Mouse (Mus musculus): ENCODE measurements at regions not wholly inside any gene's neighbourhood (a gene's known extent, or its start where the extent isn't known, plus 50 kb on each side); places are given as distances from the start of the nearest gene placed in this dataset.

DNA sequence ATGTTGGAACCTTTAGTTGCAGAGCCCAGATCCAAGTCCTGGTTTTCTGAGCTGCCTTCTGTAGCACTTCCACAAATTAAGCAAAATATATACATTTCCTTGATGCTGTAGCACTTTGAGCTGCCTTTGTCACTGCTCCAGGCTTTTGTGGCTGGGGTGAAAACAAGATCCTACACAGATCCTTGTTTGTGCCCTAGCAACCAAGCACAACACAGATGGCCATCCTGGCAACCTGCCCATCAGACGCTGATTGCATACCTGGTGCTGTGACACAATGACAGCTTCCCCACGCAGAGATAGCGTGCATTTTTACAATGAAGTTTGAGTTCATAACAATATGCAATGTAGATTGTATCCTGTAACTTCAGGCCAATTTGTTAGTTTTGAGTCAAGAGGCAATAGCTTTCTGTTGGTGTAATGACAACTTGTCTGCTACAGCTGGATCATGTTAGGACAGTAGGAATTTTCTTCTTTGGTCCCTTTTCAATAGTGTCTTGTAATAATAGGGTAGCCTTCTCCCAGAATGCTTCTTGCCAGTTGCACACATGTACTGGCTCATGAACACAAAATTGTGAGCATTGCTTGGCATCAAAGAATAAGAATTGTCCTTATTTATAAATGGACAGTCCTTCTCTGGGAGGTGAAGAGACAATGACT lies 153.5 kb upstream of the Tnc start:
- Histone ChIP-seq H3K4me1 (peaks cover 11% of the 10 kb centered on the region), H3K4me2 (replicated peaks) (no peak overlapping the region), H3K27me3 (no peaks in the 10 kb centered on the region), H3K4me3 (no peak overlapping the region), H3K27ac (replicated peaks) (no peak overlapping the region; the same call in 1 of the 2 replicates), H3K36me3 (no peaks in the 10 kb centered on the region), H3K9me3 (no peaks in the 10 kb centered on the region), H3K9ac (replicated peaks) (no peak overlapping the region)
- 16% methylated on average over 3 of the region's 3 CpGs for WGBS
- peak; percentile 91 for ATAC-seq (replicated peaks)

DNA sequence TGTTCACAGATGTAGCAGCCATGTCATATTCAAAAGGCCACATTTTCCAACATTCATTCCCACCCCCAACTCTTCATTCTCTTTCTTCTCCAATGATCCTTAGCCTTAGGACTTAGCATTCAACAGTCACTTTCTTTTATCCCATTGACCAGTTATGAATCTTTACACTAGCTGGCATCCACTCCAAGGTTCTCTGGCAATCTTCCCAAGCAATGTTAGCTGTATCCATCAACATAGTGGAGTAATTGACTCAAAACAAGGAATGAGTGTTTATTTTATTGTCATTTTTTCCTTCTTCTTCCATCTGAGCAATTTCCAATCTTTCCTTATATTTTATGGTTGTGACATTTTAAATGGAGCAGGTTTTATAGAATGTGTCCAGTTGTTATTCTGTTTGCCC lies 138.2 kb upstream of the Tnc start:
- Histone ChIP-seq H3K27me3 (no peaks in the 10 kb centered on the region), H3K9ac (replicated peaks) (no peak overlapping the region), H3K27ac (replicated peaks) (no peak overlapping the region), H3K4me2 (replicated peaks) (no peak overlapping the region), H3K4me3 (no peak overlapping the region), H3K9me3 (no peaks in the 10 kb centered on the region), H3K36me3 (no peaks in the 10 kb centered on the region), H3K4me1 (no peaks in the 10 kb centered on the region)
- no peak for ATAC-seq (replicated peaks)

DNA sequence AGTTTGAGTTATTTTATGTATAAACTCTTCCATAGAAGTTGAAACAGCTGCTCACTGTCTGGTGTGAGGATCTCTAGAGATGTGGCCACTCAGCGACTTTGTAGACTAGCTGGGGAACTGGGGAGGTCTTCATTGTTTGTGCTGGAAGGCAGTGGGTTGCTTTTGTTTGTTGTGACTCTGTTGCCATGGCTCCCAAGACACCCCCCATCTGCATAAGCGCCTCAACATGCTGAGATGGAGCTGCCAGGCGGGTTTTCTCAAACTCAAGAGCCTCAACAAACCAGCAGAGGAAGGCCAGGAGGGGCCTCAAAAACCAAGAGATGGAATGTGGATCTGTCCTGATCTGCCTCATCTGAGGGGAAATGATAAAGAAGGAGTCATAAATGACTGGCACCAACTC lies 129.1 kb upstream of the Tnc start:
- Histone ChIP-seq H3K4me1 (no peaks in the 10 kb centered on the region), H3K4me3 (no peak overlapping the region), H3K27ac (replicated peaks) (no peak overlapping the region), H3K4me2 (replicated peaks) (no peak overlapping the region), H3K9me3 (no peaks in the 10 kb centered on the region), H3K9ac (replicated peaks) (no peak overlapping the region), H3K36me3 (no peaks in the 10 kb centered on the region), H3K27me3 (no peaks in the 10 kb centered on the region)
- 12% methylated on average over 3 of the region's 3 CpGs for WGBS
- no peak for ATAC-seq (replicated peaks)

DNA sequence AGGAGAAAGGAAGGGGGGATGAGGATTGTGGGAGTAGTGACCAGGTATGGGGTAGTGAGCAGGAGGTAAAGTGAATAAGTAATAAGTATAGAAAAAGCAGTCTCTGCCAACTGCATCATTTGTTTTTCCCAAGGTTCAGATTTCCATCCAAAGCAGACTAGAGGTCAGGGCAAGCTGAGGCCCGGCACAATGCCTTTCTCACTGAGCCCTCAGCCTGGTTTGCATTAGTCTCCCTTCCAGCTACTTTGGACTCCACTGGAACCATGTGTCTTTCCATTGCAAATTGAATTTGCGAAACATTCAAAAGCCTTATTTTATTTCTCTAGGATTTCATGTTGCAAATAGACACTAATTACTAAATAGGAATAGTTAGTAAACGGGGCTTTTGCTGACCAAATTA lies 124.7 kb upstream of the Tnc start:
- WGBS, result 83% methylated on average over 3 of the region's 3 CpGs
- no peak overlapping the region for H3K4me2 ChIP-seq (replicated peaks)

DNA sequence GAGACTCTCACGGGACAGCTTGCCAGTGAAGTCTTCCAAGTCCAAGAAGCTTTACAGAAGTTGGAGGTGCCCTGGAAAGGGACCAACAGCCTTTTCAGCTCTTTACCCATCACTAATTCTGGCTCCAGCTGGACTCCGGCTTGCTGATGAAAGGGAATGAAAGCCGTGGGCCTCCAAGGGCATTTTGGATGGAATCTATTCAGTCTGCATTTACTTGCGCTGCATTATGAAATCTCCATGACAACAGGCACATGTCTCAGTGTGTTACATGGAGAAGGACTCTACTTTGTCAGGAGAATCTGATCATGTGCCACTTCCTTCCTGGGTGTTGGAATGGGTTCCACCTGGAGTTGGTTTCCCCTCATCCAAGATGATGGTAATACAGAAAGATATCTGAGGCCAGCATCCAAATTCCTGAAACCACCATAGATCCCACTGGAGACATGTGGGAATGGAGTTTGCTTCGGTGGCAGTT lies 102.2 kb upstream of the Tnc start:
- no peaks in the 10 kb centered on the region for H3K27me3 ChIP-seq
- H3K36me3 ChIP-seq, result no peaks in the 10 kb centered on the region
- H3K4me1 ChIP-seq, result peaks cover 19% of the 10 kb centered on the region
- peak; percentile 91 for ATAC-seq (replicated peaks)
- H3K9me3 ChIP-seq, result no peaks in the 10 kb centered on the region
- H3K4me2 ChIP-seq (replicated peaks), result no peak overlapping the region
- peak overlapping the region; percentile 63 for H3K27ac ChIP-seq (replicated peaks)
- no peak overlapping the region for H3K4me3 ChIP-seq
- no peak overlapping the region for H3K9ac ChIP-seq (replicated peaks)
- WGBS, result 23% methylated on average over 5 of the region's 5 CpGs

More for the DNA sequence above, 124.7 kb upstream of the Tnc start:
- no peaks in the 10 kb centered on the region for H3K4me1 ChIP-seq
- ATAC-seq (replicated peaks), result no peak
- H3K36me3 ChIP-seq, result no peaks in the 10 kb centered on the region
- H3K27me3 ChIP-seq, result no peaks in the 10 kb centered on the region
- H3K4me3 ChIP-seq, result no peak overlapping the region
- no peak overlapping the region for H3K9ac ChIP-seq (replicated peaks)
- no peak overlapping the region for H3K27ac ChIP-seq (replicated peaks)
- H3K9me3 ChIP-seq, result no peaks in the 10 kb centered on the region

DNA sequence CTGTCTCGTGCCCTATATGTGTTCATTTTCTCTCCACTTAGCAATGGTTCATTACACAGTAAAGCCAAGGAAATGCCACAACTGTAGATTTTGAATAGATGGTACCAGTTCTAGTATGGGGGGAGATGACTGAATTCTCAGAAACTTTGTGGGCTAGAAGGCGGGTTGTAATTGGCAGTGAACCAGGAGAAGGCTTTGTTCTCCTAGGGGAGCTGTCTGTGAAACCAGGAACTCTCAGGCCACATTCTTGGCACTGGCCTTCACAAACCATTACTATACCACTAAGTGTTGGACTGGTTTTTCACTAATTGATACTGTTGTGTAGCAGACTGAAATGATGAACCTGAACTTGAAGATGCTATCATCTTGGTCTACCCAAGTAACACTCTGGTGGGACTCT lies 99.1 kb upstream of the Tnc start:
- Histone ChIP-seq H3K4me1 (peaks cover 44% of the 10 kb centered on the region), H3K27me3 (no peaks in the 10 kb centered on the region), H3K4me2 (replicated peaks) (no peak overlapping the region), H3K27ac (replicated peaks) (no peak overlapping the region), H3K36me3 (no peaks in the 10 kb centered on the region), H3K9ac (replicated peaks) (no peak overlapping the region), H3K4me3 (no peak overlapping the region), H3K9me3 (no peaks in the 10 kb centered on the region)
- 33% methylated on average over 2 of the region's 2 CpGs for WGBS
- no peak for ATAC-seq (replicated peaks)

DNA sequence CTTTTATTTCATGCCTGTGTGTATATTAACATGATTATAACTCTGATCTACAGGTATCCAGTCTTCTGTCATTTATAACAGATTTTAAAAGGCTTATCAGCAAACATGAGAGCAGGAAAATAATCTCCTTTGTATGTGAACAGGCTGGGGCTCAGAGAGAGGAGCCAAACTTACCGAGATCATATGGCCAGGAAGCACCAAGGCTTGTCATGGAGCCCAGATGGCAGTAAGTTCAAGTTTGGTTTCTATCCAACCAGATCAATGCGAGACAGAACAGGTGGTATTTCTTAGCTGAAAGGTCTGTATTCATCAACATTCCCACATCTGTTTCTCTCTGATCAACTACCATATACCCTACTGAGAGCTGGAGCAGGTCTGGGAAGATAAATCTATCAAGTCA lies 96.1 kb upstream of the Tnc start:
- Histone ChIP-seq H3K27ac (replicated peaks) (peak overlapping the region; percentile 61), H3K9ac (replicated peaks) (no peak overlapping the region), H3K4me2 (replicated peaks) (no peak overlapping the region), H3K9me3 (no peaks in the 10 kb centered on the region), H3K27me3 (no peaks in the 10 kb centered on the region), H3K36me3 (no peaks in the 10 kb centered on the region), H3K4me3 (no peak overlapping the region), H3K4me1 (peaks cover 33% of the 10 kb centered on the region)
- WGBS, result 45% methylated on average over 2 of the region's 2 CpGs
- peak; percentile 51 for ATAC-seq (replicated peaks)

DNA sequence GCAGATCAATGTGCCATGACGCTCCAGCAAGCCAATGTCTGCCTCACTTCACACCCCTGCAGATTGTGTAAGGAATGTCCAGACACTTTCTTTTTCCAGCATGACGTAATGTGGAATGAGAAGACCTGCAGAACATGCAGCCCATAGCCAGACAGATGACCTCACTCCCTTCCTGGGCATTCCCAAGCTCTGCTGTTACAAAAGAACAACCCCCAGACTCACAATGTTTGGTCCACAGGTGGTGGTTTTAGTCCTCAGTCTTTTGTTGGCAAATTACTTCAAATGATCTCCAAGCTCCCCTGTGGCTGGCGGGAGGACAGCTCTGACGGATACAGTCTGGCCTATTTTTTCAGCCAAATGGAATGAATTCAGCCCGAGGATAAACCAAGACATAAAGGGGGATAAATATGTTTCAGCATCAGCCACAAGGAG lies 95.6 kb upstream of the Tnc start:
- H3K4me2 ChIP-seq (replicated peaks), result no peak overlapping the region
- H3K36me3 ChIP-seq, result no peaks in the 10 kb centered on the region
- H3K27me3 ChIP-seq, result no peaks in the 10 kb centered on the region
- H3K4me3 ChIP-seq, result no peak overlapping the region
- H3K27ac ChIP-seq (replicated peaks), result peak overlapping the region; percentile 61
- 27% methylated on average over 5 of the region's 5 CpGs for WGBS
- no peak overlapping the region for H3K9ac ChIP-seq (replicated peaks)
- H3K4me1 ChIP-seq, result peaks cover 29% of the 10 kb centered on the region
- peak; percentile 76 for ATAC-seq (replicated peaks)
- H3K9me3 ChIP-seq, result no peaks in the 10 kb centered on the region

DNA sequence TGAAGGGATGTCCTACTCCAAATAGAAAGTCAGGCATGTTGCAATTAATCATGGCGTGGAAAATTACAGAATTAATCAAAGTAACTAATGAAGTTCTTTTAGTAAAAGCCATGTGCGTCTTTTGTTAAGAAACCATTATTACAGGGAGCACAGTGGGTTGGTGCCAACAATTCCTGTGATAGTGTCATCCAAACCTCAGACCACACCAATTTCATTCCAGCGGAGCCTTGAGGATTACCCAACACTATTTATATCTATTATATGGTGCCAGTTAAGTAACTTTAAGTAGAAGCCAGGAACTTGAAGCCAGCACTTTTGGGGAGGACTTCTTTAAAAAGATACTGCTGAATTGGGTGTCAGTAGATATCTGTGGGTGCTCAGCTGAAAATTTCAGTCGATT lies 93.0 kb upstream of the Tnc start:
- Histone ChIP-seq H3K27me3 (no peaks in the 10 kb centered on the region), H3K27ac (replicated peaks) (no peak overlapping the region), H3K36me3 (no peaks in the 10 kb centered on the region), H3K9ac (replicated peaks) (no peak overlapping the region), H3K4me3 (no peak overlapping the region), H3K4me1 (peaks cover 29% of the 10 kb centered on the region), H3K9me3 (no peaks in the 10 kb centered on the region), H3K4me2 (replicated peaks) (no peak overlapping the region)
- ATAC-seq (replicated peaks), result no peak
- WGBS, result 74% methylated on average over 4 of the region's 4 CpGs

DNA sequence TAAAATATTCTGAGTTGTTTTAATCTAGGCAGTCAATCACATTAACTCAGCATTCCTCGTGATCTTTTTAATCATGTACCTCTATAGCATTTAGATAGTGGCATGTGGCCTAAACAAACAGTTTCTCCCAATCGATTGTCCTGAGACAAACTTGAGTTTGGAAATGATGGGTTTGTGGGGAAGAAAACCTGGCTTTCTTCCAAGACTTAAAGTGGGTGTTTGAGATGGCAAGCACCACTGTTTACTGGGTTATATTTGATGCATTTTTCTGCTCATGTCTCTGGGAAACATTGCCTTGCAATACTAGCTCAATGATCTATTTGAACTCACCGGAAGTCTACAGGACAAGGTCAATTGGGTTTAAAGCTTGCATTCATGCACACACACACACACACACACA lies 88.2 kb upstream of the Tnc start:
- Histone ChIP-seq H3K27me3 (no peaks in the 10 kb centered on the region), H3K36me3 (no peaks in the 10 kb centered on the region), H3K9me3 (no peaks in the 10 kb centered on the region), H3K9ac (replicated peaks) (no peak overlapping the region), H3K4me2 (replicated peaks) (no peak overlapping the region), H3K4me3 (no peak overlapping the region), H3K4me1 (no peaks in the 10 kb centered on the region), H3K27ac (replicated peaks) (no peak overlapping the region)
- no peak for ATAC-seq (replicated peaks)
- 85% methylated on average over 3 of the region's 3 CpGs for WGBS

DNA sequence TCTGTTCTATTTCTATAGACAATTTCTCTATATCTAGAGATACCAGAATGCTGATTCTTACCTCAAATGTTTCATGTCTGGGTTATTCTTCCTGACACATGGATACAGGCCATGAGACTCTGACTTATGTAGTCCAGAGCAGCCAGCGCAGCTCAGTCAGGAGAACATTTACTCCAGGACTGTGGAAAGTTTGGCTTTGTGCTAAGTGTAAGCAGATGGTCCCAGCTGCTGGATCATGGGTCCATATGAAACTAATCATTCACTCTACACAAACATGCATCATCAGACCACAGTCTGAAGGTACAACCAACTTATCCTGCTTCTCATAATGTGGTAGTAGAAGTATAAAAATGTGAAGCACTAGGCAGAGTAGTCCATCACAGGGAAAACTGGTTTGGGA lies 82.5 kb upstream of the Tnc start:
- Histone ChIP-seq H3K4me1 (no peaks in the 10 kb centered on the region), H3K27me3 (no peaks in the 10 kb centered on the region), H3K36me3 (no peaks in the 10 kb centered on the region), H3K9me3 (no peaks in the 10 kb centered on the region), H3K4me3 (no peak overlapping the region), H3K9ac (replicated peaks) (no peak overlapping the region), H3K4me2 (replicated peaks) (no peak overlapping the region), H3K27ac (replicated peaks) (no peak overlapping the region)
- WGBS, result 86% methylated on average over 1 of the region's 1 CpGs
- ATAC-seq (replicated peaks), result no peak

DNA sequence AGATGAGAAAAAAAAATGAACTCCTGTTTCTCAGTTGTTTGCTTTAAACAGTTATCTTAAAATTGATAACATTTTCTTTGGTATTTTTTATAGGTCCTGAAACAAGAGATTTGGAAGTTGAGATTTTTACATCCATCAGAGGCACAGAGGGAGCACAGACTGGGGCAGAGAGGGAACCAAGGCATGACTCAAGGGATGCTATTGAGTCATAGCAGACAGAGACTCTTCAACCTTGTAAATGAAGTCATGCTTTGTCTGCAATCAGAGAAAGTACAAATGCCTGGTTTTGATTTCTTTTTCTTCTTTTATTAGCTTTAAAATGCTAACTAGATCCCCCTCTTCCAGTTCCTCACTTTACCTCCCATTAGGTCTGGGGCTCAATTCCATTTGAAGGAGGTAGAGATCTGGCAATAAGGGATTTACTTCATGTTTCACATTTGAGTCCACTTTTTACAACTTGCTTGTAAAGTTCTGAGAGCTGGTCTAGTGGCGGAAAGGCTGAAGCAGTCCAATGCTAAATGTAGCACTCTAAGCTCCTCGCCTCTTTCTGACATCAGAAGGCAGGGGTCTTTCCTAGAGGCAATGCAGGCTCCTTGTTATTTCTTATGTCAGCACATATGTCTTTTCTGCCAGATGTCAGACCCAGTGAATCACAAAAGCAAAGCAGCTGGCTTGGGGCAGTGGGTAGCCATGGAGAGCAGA lies 77.7 kb upstream of the Tnc start:
- Histone ChIP-seq H3K4me2 (replicated peaks) (no peak overlapping the region), H3K36me3 (no peaks in the 10 kb centered on the region), H3K27ac (replicated peaks) (no peak overlapping the region), H3K27me3 (no peaks in the 10 kb centered on the region), H3K9me3 (no peaks in the 10 kb centered on the region), H3K9ac (replicated peaks) (no peak overlapping the region), H3K4me3 (no peak overlapping the region), H3K4me1 (no peaks in the 10 kb centered on the region)
- ATAC-seq (replicated peaks), result no peak
- WGBS, result 91% methylated on average over 2 of the region's 2 CpGs

DNA sequence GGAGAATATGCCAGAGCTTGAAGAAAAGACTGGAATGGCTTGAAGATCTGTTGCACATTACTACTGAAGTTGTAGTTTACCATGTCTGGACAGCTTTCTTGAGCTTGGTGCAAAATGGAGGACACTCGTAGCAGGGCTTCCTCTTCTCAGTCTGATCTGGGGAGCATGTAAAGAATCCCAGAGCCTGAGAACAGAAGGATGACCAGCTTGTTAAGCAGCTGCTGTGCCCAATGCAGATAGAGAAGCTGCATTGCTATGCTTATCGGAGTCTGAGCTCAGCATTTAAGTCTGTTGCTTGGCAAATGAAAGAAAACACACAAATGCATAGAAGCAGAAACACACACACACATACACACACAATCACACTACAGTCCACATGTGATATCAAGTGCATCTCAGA lies 76.9 kb upstream of the Tnc start:
- no peak for ATAC-seq (replicated peaks)

More for the DNA sequence above, 76.9 kb upstream of the Tnc start:
- Histone ChIP-seq H3K4me2 (replicated peaks) (no peak overlapping the region), H3K27me3 (no peaks in the 10 kb centered on the region), H3K27ac (replicated peaks) (no peak overlapping the region), H3K9ac (replicated peaks) (no peak overlapping the region), H3K36me3 (no peaks in the 10 kb centered on the region), H3K4me1 (no peaks in the 10 kb centered on the region), H3K4me3 (no peak overlapping the region), H3K9me3 (no peaks in the 10 kb centered on the region)
- 90% methylated on average over 2 of the region's 2 CpGs for WGBS
